Mouse (Mus musculus): ENCODE measurements at regions not wholly inside any gene's neighbourhood (a gene's known extent, or its start where the extent isn't known, plus 50 kb on each side); places are given as distances from the start of the nearest gene placed in this dataset.

- DNase-seq (ENCODE audit: low spot score in 2 of 2), result no peak
Observed at GRCm38 (mm10) chr1:177667041-177667791, 62.4 kb upstream of the 1700016C15Rik start.

- no peak for DNase-seq (ENCODE audit: low spot score in 2 of 2)
Observed at GRCm38 (mm10) chr1:177670576-177670975, 59.0 kb upstream of the 1700016C15Rik start.

- DNase-seq (ENCODE audit: low spot score in 2 of 2), result no peak
Observed at GRCm38 (mm10) chr1:177676657-177677056, 53.0 kb upstream of the 1700016C15Rik start.

- DNase-seq (ENCODE audit: low spot score in 2 of 2), result no peak
Observed at GRCm38 (mm10) chr1:177678832-177679231, 50.8 kb upstream of the 1700016C15Rik start.

Data from frontal cortex, postnatal 14 days (tissue).